Mouse (Mus musculus) cerebellum, adult (tissue): ENCODE data around the gene Aaas.
"Not testable (repeated sequence)": the region's sequence is repeated elsewhere in the genome, so short reads cannot be mapped to it uniquely, and the experiment has no call there.

Experiments
- ATAC-seq: cut with Nextera tagmentation; 2 replicates; pipeline ENCODE4 v1.9.2; 2017; ENCODE audit warnings: mild to moderate bottlenecking, moderate library complexity, mixed read lengths; ENCODE audit not compliant: insufficient number of reproducible peaks, low FRiP score, low TSS enrichment

Aaas gene

GRCm38 (mm10) chr15:102358126-102358525, 7.6 kb upstream of the Aaas start:
- ATAC-seq = no peak

DNA sequence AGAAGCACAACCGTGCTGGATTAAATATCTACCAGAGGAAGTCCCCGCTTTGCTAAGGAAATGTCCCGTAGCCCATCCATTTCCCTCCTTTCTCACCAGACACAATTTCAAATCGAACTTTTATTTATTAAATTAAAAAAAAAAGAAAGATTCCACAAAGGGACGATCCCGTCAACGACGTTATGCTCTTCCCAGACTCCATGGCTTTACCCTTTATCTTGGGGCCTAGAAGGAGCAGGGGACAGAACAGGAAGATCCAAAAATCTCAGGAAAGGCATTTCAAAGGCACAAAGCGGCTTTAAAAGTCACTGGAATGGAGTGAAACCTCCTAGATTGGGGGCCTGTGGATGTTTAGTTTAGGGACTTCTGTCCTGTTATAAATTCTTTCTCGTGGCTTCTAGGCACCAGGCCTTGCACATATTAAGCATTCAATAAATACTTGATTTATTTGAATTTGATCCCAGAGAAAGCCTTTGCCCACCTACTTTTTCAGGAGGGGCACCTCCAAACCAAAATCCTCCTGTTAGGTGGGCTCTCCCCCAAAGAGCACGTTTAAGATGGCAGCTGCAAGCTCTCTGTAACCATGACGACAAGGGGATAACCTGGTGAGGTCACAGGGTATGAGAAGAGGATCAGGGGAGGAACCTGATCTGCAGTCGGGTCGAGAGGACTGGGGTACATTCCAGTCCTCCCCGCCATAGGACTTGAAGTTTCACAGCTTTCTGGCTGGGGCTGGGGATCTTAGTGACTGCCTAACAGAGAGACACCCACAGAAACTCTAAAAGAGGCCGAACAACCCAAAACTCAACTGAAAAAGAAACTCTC, 6.1 kb upstream of the Aaas start:
- no peak for ATAC-seq

DNA sequence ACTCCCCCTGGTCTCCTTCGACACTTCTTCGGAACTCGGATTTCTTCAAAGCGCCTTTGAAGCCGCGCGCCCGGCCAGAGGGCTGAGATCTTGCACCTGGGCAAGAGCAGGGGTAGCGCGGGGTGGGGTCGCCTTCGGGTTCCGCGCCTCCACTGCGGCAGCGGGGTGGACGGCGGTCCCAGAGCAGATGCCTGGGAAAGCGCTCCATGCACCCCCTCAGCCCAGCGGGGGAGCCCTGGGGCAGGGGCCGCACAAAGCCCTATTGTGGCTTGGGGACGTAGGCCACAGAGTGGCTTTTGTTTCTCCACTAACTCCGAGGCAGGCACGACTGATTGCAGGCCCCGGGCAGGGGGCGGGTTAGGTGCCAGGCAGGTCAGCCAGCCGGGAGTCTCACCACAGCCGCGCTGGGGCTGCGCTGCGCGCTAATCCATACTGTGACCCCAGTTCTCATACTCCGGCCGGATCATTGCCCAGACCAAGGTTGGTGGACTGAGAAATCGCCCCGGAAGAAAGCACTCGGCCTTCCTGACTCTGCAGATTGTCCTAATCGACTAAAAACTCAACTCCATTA, 5.4 kb upstream of the Aaas start:
- no peak for ATAC-seq

DNA sequence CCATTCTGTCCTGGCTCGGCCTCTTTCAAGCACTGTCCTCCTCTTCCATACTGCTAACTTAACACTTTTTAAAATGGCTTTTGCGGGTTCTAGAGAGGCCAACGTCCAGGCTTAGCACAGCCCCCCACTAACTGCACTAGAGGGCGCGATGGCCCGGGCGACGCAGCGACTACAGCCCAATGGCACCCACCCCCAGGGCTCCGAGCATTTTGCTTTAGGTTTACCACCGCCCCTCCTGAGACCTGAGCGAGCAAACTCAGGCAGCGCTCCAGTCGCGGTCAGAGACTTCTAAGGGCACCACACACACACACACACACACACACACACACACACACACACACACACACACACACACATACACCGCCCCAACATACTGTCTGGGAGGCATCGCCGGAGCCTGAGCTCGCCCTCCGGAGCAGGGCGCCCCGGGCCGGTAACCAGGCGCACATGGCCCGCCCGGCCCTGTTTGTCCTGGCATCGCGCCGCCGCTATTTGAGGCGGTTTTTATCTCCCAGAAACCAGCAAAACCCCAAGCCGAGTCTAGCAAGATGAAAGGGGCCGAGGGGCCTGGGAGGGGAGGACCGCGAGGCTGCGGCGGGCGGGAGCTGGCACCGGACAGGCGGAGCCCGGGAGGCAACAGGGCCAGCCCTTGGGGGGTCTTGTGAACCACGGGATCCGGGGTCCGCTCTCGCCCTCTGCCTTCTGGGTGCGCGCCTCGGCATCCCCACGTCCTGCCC, 4.7 kb upstream of the Aaas start:
- ATAC-seq = no peak

- no peak for ATAC-seq
Observed at GRCm38 (mm10) chr15:102353986-102354385, 3.4 kb upstream of the Aaas start.

DNA sequence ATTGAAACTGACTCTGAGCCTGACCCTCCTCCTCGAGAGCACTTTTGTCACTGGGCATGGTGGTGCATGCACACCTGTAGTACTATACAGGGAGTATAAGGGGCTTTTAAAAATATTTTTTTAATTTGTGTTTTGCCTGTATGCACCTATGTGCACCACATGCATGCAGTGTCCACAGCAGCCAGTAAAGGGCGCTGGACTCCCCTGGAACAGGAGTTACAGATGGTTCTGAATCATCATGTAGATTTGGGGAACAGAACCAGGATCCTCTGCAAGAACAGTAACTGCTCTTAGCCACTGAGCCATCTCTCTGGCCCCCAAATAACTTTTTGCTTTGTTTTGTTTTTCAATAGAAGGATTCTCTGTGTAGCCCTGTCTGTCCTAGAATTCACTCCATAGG, 1.6 kb upstream of the Aaas start:
- no peak for ATAC-seq

DNA sequence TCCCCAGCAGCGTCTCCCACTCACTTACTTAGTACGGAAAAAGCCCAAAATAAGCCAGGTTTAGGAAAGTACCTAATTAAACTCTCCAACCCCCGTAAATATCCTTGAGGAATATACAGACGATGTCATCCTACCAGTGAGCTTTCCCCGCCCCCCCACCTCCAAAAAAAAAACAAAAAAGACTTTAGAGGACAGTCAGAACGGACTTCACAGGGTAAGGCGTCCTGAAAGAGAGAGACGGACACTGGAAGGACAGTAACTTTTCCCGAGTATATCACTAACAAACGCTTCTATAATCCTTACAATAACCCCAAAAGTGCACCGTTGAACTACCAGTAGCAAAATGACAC, 346 bp upstream of the Aaas start:
- peak; percentile 31; the same call in 1 of the 2 replicates for ATAC-seq

- no peak for ATAC-seq
Observed at GRCm38 (mm10) chr15:102346444-102346843, 4.1 kb downstream of the Aaas start.

- no peak for ATAC-seq
Observed at GRCm38 (mm10) chr15:102344490-102344889, 6.1 kb downstream of the Aaas start.

DNA sequence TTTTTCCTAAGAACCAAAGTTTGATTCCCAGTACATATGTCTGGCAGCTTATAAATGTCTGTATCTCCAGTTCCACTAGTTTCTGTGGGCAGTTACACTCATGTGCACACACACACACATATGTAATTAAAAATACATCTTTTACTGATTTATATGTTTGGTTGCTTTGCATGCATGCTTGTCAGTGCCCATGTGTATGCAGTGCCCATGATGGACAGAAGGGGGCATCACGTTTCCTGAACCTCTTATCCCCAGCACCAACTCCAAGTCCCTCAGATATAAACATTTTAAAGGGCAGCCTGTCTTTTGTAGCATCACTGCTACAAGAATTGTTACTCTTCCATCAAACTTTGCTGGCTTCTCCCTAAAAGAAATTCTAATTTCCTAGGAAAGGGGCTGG, 9.0 kb downstream of the Aaas start:
- ATAC-seq = no peak

DNA sequence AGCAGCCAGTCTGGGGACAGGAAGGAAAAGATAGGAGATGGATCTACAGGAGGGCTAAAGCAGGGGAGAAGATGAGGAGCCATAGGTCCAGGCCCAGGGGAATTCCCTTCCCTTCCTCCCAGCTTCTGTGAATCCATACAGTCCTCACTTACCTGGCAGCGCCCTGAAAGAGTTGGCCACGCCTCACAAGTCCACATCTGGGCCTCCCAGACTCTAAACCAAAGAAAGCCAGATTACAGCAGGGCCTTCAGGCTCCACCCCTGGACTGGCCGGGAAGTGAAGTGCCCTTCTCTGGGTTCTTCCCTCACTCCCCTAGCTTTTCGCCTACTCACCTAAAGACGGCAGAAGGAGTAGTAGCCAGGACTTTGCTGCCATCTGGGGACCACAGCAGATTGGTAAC, 11.0 kb downstream of the Aaas start:
- no peak for ATAC-seq

- ATAC-seq = no peak
Observed at GRCm38 (mm10) chr15:102336946-102337345, 13.6 kb downstream of the Aaas start.

GRCm38 (mm10) chr15:102335925-102336324, 14.6 kb downstream of the Aaas start:
- ATAC-seq = not testable (repeated sequence)

GRCm38 (mm10) chr15:102335254-102335653, 15.3 kb downstream of the Aaas start:
- no peak for ATAC-seq

DNA sequence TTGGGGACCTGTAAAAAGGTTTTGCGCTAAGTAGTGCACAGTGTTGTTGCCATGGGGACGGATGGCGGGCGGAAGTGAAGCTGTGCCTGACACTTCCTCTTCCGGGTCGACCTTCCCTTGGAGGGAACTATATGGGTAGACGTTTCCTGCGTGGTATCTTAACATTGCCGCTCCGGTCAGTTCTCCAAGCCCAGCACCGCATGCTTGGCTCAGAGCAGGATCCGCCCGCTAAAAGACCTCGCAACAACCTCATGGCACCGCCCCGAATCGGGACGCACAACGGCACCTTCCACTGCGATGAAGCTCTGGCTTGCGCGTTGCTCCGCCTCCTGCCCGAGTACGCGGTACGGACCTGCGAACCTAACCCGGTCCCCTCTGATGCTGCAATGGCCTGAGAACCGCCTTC, 19.0 kb downstream of the Aaas start, which contains the start of gene Myg1:
Gene Myg1, plus strand, starts transcription at position 100 of the 406 bp plus-strand sequence.
- peak; percentile 94 for ATAC-seq

- ATAC-seq = no peak
Observed at GRCm38 (mm10) chr15:102326892-102327291, 23.7 kb downstream of the Aaas start.

DNA sequence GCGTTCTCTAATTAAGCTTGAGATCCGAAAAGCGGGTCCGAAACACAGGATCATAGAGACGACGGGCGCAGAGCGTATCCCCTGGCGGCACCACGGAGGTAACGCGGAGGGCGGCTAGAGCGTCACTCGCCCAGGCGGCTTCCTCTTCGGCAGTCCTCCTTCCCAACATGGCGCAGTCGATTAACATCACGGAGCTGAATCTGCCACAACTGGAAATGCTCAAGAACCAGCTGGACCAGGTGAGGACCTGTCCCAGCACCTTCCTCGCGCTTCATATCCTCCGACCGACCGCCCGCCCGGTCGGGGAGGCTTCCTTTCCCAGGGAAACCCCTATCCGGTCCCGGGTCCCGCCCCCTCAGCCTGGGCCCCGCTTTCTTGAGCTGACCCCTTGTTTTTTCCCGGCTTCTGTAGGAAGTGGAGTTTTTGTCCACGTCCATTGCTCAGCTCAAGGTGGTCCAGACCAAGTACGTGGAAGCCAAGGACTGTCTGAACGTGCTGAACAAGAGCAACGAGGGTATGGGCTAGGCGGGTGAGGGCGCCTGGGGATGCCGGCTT, 24.5 kb downstream of the Aaas start, which contains the start of gene Pfdn5:
Gene Pfdn5, plus strand, starts transcription at position 95 of the 555 bp plus-strand sequence.
- ATAC-seq = peak; percentile 92

DNA sequence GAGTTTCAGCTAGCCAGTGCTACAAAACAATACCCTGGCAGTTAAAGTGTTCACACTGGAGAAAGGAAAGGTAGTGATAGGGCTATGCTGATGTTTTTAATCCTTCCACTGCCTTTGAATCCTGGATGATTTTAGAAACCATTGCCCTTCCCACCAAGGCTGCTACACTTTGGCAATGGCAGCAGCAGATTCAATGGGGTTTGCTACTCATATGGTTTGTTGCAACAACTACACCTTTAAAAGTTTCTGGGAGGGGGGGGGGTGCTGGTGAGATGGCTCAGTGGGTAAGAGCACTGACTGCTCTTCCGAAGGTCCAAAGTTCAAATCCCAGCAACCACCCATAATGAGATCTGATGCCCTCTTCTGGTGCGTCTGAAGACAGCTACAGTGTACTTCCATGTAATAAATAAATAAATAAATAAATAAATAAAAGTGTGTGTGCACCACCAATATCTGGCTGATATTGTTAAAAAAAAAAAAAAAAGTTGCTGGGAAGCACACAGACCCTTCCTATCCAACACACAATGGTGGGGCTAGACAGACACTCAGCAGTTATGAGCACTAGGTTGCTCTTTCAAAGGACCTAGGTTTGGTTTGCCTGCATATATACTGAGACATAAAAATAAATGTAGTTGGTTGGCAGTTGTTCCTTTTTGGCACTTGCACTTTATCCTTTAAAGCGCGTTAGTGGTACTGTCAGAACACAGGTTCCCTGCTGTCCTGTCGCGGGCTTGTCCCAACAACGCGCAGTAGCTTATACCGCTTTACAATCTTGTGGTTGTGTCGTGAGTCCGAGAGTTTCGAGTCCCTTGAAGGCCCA, 25.7 kb downstream of the Aaas start:
- no peak for ATAC-seq

DNA sequence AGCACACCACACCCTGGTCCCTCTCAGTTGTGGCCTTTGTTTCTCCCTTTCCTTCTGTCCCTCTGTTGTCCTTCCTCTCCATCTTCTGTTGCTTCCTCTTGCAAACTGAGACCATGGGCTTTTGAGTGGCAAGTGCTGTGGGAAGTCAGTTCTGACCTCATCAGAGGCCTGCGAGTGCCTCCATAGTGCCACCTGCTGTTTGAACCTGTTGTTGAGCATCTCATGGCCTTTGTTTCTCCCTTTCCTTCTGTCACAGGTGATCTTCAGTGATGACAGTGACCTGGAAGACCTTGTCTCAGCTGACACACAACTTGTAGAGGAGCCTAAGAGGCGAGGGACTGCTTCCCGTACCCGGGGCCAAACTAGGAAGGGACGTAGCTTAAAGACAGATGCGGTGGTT, 34.3 kb downstream of the Aaas start:
- ATAC-seq = peak; percentile 49; the same call in 1 of the 2 replicates

GRCm38 (mm10) chr15:102315292-102315691, 35.3 kb downstream of the Aaas start:
- ATAC-seq = no peak
